ENCODE assay signal across 22 mouse cellular contexts in genomic region chr6:147944020-147944419, GRCm38 (mm10).
DNase-seq lines count a peak whose midpoint lies in the region; TF ChIP-seq lines count a peak whose summit lies in the region.
"Had no signal": no experiment of that assay in that cellular context is flagged by ENCODE, and none has a peak within 500 bp of the region (broad histone marks: within the 10 kb centered on the region; RNA-seq: fewer than 3 reads in every experiment).

No protein-coding gene starts in this region.

- intact Hi-C loops in gastrocnemius, adult 2 months (cut with DNase I): loop anchor here (10.0 kb wide), 1 partner anchor 119 kb away; no protein-coding TSS in a partner anchor

- no peak overlapping the region for H3K4me3 ChIP-seq in gastrocnemius, adult 2 months
- H3K4me3 ChIP-seq: embryonic facial prominence, embryonic 12.5 days; embryonic facial prominence, embryonic 15.5 days; heart, embryonic 12.5 days; heart, embryonic 15.5 days had no signal

- no peak for DNase-seq in gastrocnemius, adult 2 months
- DNase-seq in gastrocnemius, adult 8-10 months (ENCODE audit: low spot score in 2 of 2): no peak
- DNase-seq in 3T3-L1 (ENCODE audit: low read depth, low spot score) (peak; percentile 58), NIH3T3 (ENCODE audit: low read depth) (peak; percentile 47)
- DNase-seq in skeletal muscle tissue, adult 2 months (ENCODE audit: low read depth, low spot score): peak; percentile 70
- no peak for DNase-seq in urinary bladder, adult 18-20 months (ENCODE audit: low spot score in 2 of 2)
- no peak for DNase-seq in embryo, embryonic 10.5 days (ENCODE audit: low spot score)
- DNase-seq: adrenal gland, adult 8-10 months; adrenal gland, postnatal 25 days; cerebellum, adult 18-20 months; cerebellum, adult 9-10 months; cerebellum, postnatal 14 days; forebrain, postnatal 0 days; gastrocnemius, postnatal 36 days; heart, postnatal 4 days; kidney, adult 2 months had no signal

- TF ChIP-seq CTCF in gastrocnemius, adult 2 months (IDR thresholded peaks at IDR 0.05): no peak

- H3K27ac ChIP-seq in gastrocnemius, adult 2 months: peak overlapping the region; percentile 6
- H3K27ac ChIP-seq: embryonic facial prominence, embryonic 12.5 days; embryonic facial prominence, embryonic 15.5 days; heart, embryonic 15.5 days; hindbrain, embryonic 14.5 days; hindbrain, postnatal 0 days had no signal

Comparison
In these comparisons a context has a peak if more than half of its experiments do, and no peak if none do; other contexts are left out.
1. DNase-seq: peak in 3T3-L1 (single experiment), NIH3T3 (single experiment) and skeletal muscle tissue, adult 2 months (single experiment); none in gastrocnemius, adult 2 months (single experiment), gastrocnemius, adult 8-10 months (0 of 2), urinary bladder, adult 18-20 months (0 of 2) and embryo, embryonic 10.5 days (single experiment).